Mouse (Mus musculus): ENCODE measurements around the gene Cpeb4. TPM values are rescaled to one million over a fixed set of nuclear protein-coding genes. Genes with fewer than 3 reads are reported as not detected.

Cpeb4 gene
- polyA plus RNA-seq, 1 experiment: 58.0 TPM

DNA sequence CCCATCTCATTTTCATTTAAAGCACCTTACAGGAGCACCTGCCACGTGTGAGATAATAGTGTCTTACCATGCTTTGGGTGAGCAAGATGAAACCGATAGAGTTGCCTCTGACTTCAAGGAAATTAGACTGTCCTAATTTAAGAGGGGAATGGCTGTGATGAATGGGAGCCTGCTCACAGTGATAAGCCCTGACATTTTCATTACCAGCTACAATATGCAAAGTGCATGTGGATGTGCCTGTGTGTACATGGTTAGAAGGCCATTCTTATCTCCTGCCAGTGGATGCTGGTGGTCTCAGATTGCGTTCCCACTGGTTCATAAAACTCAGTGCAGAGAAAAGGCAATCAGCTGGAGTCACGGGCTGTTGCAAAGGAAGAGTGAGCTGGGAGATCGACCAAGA, 40.6 kb upstream of the Cpeb4 start:
- no peaks in the 10 kb centered on the region for H3K27me3 ChIP-seq (ENCODE audit: control insufficient read depth, insufficient read depth, low read length)
- H3K4me3 ChIP-seq (replicated peaks; ENCODE audit: insufficient read depth, low read depth, low read length): no peak overlapping the region
- DNase-seq: no peak
- H3K4me1 ChIP-seq (ENCODE audit: control insufficient read depth, insufficient read depth, low read length): peaks cover 13% of the 10 kb centered on the region; the same call in 1 of the 2 replicates
- 93% methylated on average over 5 of the region's 5 CpGs for WGBS
- H3K27ac ChIP-seq (ENCODE audit: insufficient read depth, low read length): no peak overlapping the region
- TF ChIP-seq POLR2A (IDR thresholded peaks at IDR 0.05; ENCODE audit: borderline replicate concordance, insufficient read depth, low read length) (no peak), CTCF (IDR thresholded peaks at IDR 0.05; ENCODE audit: borderline replicate concordance, insufficient read depth, low read depth, low read length) (no peak)

DNA sequence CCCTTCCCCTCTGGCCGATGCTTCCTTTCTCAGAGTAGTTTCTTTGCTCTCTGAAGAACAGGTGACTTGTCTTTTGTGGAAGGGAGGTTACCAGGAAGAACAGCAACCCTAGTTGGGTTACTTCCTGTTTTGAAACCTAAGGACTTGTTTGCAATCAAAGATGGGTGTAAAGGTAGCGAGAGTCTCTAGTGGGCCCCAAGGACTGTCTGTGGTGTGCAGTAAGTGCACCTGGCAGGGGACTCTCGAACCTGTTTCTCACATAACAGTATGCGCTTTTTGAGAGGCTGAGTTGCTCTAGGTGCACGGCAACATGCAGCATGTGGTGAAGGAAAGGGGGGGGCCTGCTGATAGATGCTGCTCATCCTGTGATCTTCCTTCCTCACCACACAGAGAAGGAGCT, 40.0 kb upstream of the Cpeb4 start:
- WGBS: 92% methylated on average over 5 of the region's 5 CpGs
- no peak for DNase-seq
- Histone ChIP-seq H3K4me3 (replicated peaks; ENCODE audit: insufficient read depth, low read depth, low read length) (no peak overlapping the region), H3K4me1 (ENCODE audit: control insufficient read depth, insufficient read depth, low read length) (peaks cover 14% of the 10 kb centered on the region; the same call in 1 of the 2 replicates), H3K27me3 (ENCODE audit: control insufficient read depth, insufficient read depth, low read length) (no peaks in the 10 kb centered on the region), H3K27ac (ENCODE audit: insufficient read depth, low read length) (no peak overlapping the region)
- TF ChIP-seq CTCF (IDR thresholded peaks at IDR 0.05; ENCODE audit: borderline replicate concordance, insufficient read depth, low read depth, low read length) (no peak), POLR2A (IDR thresholded peaks at IDR 0.05; ENCODE audit: borderline replicate concordance, insufficient read depth, low read length) (no peak)

DNA sequence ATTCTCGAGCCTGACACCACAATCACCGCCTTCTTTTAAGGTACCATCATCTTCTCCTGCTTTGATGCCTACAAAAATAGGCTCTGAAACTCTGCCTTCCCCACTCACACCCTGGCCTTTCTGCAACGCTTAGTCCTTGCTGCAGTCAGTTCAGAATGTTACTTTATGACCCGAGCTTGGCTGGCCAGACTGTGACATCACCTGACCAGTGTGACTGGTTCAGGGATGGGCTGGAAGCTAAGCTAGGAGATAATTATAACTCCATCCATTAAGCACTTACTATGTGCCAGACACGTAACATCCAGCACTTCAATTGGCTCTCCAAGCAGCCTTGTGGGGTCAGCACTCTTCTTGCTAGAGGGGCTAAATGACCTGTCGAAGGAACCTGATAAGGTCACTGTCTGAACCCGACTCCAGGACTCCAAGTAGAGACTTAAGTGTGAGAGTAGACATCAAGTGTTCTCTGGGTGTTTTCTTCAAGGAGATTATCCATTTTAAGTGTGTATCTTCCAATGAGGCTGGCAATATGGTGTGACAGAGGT, 39.5 kb upstream of the Cpeb4 start:
- H3K27me3 ChIP-seq (ENCODE audit: control insufficient read depth, insufficient read depth, low read length): no peaks in the 10 kb centered on the region
- 95% methylated on average over 7 of the region's 7 CpGs for WGBS
- no peak for DNase-seq
- peaks cover 15% of the 10 kb centered on the region; the same call in 1 of the 2 replicates for H3K4me1 ChIP-seq (ENCODE audit: control insufficient read depth, insufficient read depth, low read length)
- H3K4me3 ChIP-seq (replicated peaks; ENCODE audit: insufficient read depth, low read depth, low read length): no peak overlapping the region
- TF ChIP-seq CTCF (IDR thresholded peaks at IDR 0.05; ENCODE audit: borderline replicate concordance, insufficient read depth, low read depth, low read length) (no peak), POLR2A (IDR thresholded peaks at IDR 0.05; ENCODE audit: borderline replicate concordance, insufficient read depth, low read length) (no peak)
- no peak overlapping the region for H3K27ac ChIP-seq (ENCODE audit: insufficient read depth, low read length)

DNA sequence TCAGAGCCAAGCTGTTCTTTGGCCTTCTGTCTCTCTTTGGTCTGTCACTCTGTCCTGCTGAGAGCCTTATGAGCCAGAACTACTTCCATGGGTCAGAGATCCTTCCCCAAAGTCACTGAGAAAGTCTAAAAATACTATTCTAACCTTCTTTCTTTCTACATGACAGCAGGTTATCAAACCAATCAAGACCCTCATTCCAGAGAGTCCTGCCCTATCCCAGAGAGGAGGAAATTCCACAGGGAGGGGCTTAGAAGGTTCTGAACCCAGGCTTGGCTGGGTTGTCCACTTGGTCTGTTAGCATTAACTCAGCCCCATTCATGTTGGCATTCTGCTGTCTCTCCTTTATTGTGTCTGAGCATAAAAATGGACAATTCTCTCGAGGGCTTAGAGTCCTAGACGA, 38.5 kb upstream of the Cpeb4 start:
- Histone ChIP-seq H3K27ac (ENCODE audit: insufficient read depth, low read length) (no peak overlapping the region), H3K4me3 (replicated peaks; ENCODE audit: insufficient read depth, low read depth, low read length) (no peak overlapping the region), H3K4me1 (ENCODE audit: control insufficient read depth, insufficient read depth, low read length) (peaks cover 17% of the 10 kb centered on the region), H3K27me3 (ENCODE audit: control insufficient read depth, insufficient read depth, low read length) (no peaks in the 10 kb centered on the region)
- 57% methylated on average over 2 of the region's 2 CpGs for WGBS
- no peak for TF ChIP-seq CTCF (IDR thresholded peaks at IDR 0.05; ENCODE audit: borderline replicate concordance, insufficient read depth, low read depth, low read length)
- no peak for TF ChIP-seq POLR2A (IDR thresholded peaks at IDR 0.05; ENCODE audit: borderline replicate concordance, insufficient read depth, low read length)
- DNase-seq: no peak

DNA sequence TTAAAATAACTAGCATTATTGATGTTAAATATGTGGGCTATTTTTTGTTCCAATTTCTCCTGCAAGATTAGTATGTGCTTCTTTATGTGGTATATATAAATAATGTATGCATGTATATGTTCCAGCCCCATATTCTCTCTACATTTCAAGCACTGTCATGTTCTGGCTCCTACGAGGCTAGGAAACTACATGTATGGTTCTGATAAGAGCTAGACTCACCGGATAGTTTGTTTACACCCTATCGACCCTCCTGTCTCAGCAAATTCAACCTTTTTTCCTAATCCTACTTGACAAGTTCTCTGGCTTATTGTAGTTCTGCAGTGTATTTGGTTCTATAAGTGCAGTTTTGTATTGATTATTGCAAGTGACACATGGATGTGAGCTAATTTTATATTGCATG, 36.7 kb upstream of the Cpeb4 start:
- peaks cover 29% of the 10 kb centered on the region for H3K4me1 ChIP-seq (ENCODE audit: control insufficient read depth, insufficient read depth, low read length)
- H3K4me3 ChIP-seq (replicated peaks; ENCODE audit: insufficient read depth, low read depth, low read length): no peak overlapping the region
- no peak overlapping the region for H3K27ac ChIP-seq (ENCODE audit: insufficient read depth, low read length)
- TF ChIP-seq POLR2A (IDR thresholded peaks at IDR 0.05; ENCODE audit: borderline replicate concordance, insufficient read depth, low read length): no peak
- TF ChIP-seq CTCF (IDR thresholded peaks at IDR 0.05; ENCODE audit: borderline replicate concordance, insufficient read depth, low read depth, low read length): no peak
- DNase-seq: no peak
- WGBS: 96% methylated on average over 3 of the region's 3 CpGs
- no peaks in the 10 kb centered on the region for H3K27me3 ChIP-seq (ENCODE audit: control insufficient read depth, insufficient read depth, low read length)

DNA sequence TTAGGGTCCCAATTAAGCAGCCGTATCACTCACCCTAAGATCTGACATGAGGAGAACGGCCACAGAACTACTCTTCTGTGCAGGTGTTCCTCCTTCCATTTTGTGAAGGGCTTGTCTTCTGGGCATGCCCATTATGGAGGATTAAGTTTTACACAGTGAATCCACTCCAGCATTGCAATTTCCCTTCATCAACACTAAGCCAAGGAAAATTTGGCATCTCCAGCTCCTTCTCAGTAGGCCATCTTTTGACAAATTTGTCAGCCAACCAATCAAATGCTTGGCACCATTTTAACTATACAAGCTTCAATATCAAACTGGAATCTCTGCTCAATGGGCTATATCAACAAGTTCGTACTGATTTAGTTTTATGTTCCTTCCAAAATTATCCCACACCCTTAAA, 34.8 kb upstream of the Cpeb4 start:
- DNase-seq: peak in 1 of 2 experiments; percentile 84
- TF ChIP-seq CTCF (IDR thresholded peaks at IDR 0.05; ENCODE audit: borderline replicate concordance, insufficient read depth, low read depth, low read length) (no peak), POLR2A (IDR thresholded peaks at IDR 0.05; ENCODE audit: borderline replicate concordance, insufficient read depth, low read length) (no peak)
- peaks cover 24% of the 10 kb centered on the region for H3K4me1 ChIP-seq (ENCODE audit: control insufficient read depth, insufficient read depth, low read length)
- no peak overlapping the region for H3K27ac ChIP-seq (ENCODE audit: insufficient read depth, low read length)
- no peaks in the 10 kb centered on the region for H3K27me3 ChIP-seq (ENCODE audit: control insufficient read depth, insufficient read depth, low read length)
- no peak overlapping the region for H3K4me3 ChIP-seq (replicated peaks; ENCODE audit: insufficient read depth, low read depth, low read length)
- 33% methylated on average over 3 of the region's 3 CpGs for WGBS

DNA sequence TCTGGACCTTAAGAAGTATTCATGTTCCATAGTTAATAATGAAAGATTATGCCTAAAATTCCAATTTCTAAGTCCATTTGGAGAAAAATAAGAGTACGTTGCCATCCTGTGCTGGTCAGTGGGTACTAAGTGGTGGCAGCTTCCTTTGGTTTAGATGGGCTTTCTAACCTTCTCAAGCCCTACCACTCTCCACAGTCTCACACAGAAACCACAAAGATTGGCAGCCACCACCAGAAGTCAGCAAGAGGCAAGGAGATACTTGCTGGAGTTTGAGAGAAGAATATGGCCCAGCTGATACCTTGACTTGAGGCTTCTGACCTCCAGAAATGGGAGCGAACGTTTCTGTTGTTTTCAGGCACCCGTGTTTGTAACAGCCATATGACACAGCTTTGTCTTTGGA, 34.3 kb upstream of the Cpeb4 start:
- no peak overlapping the region; the same call in 1 of the 2 replicates for H3K27ac ChIP-seq (ENCODE audit: insufficient read depth, low read length)
- no peak for TF ChIP-seq POLR2A (IDR thresholded peaks at IDR 0.05; ENCODE audit: borderline replicate concordance, insufficient read depth, low read length)
- no peak for TF ChIP-seq CTCF (IDR thresholded peaks at IDR 0.05; ENCODE audit: borderline replicate concordance, insufficient read depth, low read depth, low read length)
- WGBS: 75% methylated on average over 4 of the region's 4 CpGs
- no peak overlapping the region for H3K4me3 ChIP-seq (replicated peaks; ENCODE audit: insufficient read depth, low read depth, low read length)
- peaks cover 24% of the 10 kb centered on the region for H3K4me1 ChIP-seq (ENCODE audit: control insufficient read depth, insufficient read depth, low read length)
- H3K27me3 ChIP-seq (ENCODE audit: control insufficient read depth, insufficient read depth, low read length): no peaks in the 10 kb centered on the region
- no peak for DNase-seq

DNA sequence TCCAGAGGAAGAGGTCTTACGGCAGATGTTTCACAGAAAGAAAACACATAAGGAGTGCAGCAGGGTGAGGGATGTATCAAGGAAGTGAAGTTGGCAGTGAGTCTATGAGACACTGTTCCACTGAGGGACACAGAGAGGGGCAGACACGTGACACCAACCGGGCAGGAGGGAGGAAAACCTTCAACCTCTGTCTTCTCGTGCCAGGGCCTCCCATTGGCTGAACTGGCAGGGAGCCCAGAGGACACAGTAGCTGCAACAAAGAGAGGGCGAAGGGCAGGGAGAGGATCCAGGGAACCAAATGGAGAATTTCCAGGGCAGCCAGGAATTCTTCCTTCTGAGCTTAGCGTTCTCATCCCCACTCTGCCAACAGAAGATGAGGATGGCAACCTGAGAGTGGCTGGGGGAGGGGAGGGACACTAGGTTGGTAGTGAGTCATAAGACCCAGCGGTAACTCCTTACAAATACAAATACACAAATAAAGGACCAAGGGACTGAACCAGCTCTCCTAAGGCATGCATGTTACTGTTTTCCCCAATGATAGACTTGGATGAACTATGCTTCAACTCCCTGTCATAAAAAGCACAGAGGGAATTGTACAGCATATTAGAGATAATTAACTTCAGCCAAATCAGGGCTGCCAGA, 33.4 kb upstream of the Cpeb4 start:
- DNase-seq: peak; percentile 86 to 88
- 12% methylated on average over 7 of the region's 7 CpGs for WGBS
- TF ChIP-seq CTCF (IDR thresholded peaks at IDR 0.05; ENCODE audit: borderline replicate concordance, insufficient read depth, low read depth, low read length) (no peak), POLR2A (IDR thresholded peaks at IDR 0.05; ENCODE audit: borderline replicate concordance, insufficient read depth, low read length) (no peak)
- no peaks in the 10 kb centered on the region for H3K27me3 ChIP-seq (ENCODE audit: control insufficient read depth, insufficient read depth, low read length)
- H3K4me3 ChIP-seq (replicated peaks; ENCODE audit: insufficient read depth, low read depth, low read length): no peak overlapping the region
- 0 out of 2 replicates have a peak overlapping the region, but pooled peaks have one; percentile 10 for H3K27ac ChIP-seq (ENCODE audit: insufficient read depth, low read length)
- peaks cover 24% of the 10 kb centered on the region for H3K4me1 ChIP-seq (ENCODE audit: control insufficient read depth, insufficient read depth, low read length)
